Mouse (Mus musculus): ENCODE results near the gene Chn2.

The Chn2 gene

DNA sequence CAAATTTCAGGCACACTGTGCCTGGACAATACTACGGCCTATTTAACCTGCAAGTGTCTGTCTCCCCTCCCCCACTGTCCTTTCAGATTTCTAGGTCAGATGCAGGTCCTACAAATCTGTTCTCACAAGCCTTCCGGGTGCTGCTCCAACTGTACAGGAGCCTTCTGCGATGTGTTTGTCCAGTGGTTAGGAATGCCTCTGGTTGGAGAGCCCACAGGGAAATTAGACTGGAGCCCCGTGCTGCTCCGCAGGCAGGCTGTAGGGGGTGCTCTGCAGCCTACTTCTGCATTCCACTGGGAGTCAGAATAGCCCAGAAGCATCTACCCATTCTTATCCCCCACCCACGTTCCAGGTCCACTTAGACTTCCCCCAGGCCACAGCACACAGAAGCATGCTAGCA lies 215.4 kb downstream of the Chn2 start:
- DNase-seq: peak; percentile 40

DNA sequence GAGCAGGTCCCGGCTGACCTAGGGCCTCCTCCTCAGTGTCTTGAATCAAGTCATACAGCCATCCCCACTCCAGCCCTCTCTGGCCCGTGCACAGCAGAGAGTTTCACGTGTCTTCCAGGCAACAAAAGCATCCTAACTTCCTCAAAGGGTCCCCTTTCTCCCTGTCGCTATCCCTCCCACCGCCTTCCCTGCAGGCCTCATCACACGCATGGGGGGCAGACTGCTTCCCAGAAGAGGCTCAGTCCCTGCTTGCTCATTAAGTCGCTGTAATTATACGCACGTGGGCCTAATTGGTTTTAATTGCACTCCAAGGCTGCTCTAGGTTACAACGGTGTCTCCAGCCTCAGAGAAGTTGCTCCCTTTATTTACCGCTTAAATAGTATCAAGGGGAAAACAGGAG lies 216.0 kb downstream of the Chn2 start:
- DNase-seq: no peak

GRCm38 (mm10) chr6:54256397-54256796 lies 217.0 kb downstream of the Chn2 start:
- DNase-seq: no peak

DNA sequence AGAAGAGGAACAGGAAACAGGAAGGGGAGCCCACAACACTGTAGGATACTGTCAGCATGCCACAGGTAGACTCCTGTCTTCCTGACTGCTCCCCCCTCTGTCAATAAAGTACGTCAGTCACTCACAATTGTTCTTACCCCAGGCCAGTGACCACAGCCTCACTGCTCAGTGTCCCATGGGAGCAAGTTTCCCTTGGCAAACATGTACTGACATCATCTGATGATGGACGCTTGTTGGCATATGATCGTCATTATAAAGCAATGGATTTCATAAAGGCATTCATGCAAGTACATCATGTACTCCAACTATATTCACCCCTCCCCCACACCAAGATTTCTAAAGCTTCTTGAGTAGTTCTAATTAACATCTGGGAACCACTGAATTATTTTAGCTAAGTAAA lies 218.2 kb downstream of the Chn2 start:
- no peak for DNase-seq

DNA sequence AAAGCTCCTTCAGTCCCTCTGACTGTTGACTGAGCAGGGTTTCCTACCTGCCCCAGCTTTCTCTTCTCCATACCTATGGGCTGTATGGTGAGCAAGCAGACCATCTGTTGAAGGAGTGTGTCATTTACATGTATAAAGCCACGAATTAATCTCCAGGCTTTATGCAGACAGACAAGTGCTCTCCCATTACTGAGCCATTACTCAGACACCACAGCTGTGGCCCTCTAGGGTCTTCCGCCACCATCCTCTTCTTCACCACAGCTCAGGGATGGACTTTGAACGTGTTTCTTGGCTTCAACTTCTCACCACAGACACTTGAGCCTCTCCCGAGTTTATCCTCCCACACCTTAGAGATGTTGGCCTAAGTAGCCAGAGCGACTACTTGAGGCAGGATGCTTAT lies 219.1 kb downstream of the Chn2 start:
- DNase-seq: no peak

DNA sequence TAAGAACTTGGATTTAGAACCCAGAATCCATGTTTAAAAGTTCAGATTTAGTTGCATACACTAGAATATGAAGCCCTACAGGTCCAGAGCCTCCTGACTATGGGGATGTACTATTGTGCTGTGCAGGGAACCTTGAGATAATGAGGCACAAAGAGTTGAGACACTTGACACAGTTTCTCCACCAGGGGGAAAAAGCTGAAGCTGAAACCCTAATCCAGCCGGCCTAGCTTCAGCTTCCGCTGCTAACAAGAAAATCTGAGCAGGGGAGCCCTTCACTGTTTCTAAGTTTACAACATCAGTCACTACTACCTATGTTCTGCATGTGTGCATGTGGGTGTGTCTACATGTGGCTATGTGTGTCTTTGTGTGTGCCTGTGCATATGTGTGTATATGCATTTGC lies 223.4 kb downstream of the Chn2 start:
- no peak for DNase-seq

DNA sequence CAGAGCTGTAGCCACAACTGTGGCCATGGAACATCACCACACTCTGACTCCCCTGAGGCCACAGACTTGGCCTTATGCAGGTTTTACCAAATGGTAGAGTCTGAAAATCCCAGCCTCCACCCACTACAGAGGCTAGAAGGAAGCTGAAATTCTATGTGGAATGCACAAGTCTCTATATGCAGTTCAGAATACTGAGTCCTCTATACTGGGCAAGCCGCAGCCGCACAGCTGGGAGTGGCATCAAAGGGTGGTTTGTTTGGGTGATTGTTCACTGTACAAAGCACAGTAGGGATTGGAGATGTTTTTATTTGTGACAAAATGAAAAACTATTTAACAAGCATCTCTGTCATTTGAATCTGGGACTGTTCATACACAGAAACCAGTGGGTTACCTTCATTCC lies 224.5 kb downstream of the Chn2 start:
- no peak for DNase-seq

GRCm38 (mm10) chr6:54264537-54264936 lies 225.2 kb downstream of the Chn2 start:
- DNase-seq: no peak

DNA sequence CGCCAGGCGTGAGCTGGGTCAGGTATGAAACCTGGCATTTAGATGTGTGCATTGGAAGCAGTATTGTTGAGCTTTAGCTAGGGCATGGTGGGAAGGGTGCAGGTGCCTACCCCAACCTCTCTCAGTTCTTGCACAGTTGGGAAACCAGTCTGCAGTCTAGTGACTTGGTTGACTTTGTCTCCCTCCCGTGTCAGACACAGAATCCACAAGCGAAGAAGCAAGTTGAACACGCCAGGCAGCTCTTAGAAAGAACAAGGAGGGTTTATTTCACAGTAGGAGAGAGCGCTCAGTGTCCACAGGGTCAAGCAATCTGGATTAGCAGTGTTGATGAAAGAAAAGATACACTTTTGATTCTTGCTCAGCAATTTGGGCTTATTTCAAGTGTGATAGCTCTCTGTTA lies 226.0 kb downstream of the Chn2 start:
- DNase-seq: no peak

GRCm38 (mm10) chr6:54272556-54273378 lies 233.4 kb downstream of the Chn2 start:
- no peak for DNase-seq

DNA sequence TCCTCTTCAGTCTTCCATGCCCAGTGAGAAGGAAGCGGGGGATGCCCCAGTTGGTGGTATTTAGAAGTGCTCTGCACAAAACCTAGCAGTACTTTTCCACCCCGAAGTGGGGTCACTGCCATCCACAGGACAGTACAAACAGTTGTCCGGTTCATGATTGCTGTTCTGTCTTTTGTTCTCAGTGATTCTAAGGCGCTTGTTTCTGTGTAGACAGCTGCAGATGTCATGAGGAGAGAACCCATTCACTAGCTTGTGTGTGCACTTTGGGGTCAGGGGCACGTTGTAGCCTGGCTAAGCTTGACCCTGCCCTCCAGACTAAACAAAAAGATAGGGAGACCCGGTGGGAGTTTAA lies 234.0 kb downstream of the Chn2 start:
- DNase-seq: no peak

GRCm38 (mm10) chr6:54277234-54277633 lies 237.9 kb downstream of the Chn2 start:
- DNase-seq: no peak

GRCm38 (mm10) chr6:54277828-54278227 lies 238.5 kb downstream of the Chn2 start:
- no peak for DNase-seq

GRCm38 (mm10) chr6:54278613-54279012 lies 239.3 kb downstream of the Chn2 start:
- DNase-seq: no peak

- no peak for DNase-seq
Measured at GRCm38 (mm10) chr6:54279391-54279790, 240.0 kb downstream of the Chn2 start.

DNA sequence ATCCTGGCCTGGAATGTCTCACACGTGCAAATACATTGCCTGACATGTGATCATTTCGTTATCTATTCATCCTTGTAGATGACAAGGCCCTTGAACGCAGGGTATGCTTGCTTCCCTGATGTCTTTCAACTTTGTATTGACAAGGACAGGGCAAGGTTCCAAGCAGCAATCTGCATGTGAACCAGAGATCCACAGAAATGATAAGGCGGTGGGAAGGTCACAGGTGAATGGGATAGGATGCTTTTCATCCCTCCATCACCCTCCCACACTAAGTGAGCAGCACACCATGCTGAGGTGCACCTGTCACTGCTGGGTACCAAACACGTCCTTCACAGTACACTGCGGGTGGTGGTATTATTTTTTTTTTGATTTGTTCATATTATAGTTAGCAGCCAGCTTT lies 240.9 kb downstream of the Chn2 start:
- DNase-seq: no peak

- no peak for DNase-seq
Measured at GRCm38 (mm10) chr6:54283299-54283698, 243.9 kb downstream of the Chn2 start.

DNA sequence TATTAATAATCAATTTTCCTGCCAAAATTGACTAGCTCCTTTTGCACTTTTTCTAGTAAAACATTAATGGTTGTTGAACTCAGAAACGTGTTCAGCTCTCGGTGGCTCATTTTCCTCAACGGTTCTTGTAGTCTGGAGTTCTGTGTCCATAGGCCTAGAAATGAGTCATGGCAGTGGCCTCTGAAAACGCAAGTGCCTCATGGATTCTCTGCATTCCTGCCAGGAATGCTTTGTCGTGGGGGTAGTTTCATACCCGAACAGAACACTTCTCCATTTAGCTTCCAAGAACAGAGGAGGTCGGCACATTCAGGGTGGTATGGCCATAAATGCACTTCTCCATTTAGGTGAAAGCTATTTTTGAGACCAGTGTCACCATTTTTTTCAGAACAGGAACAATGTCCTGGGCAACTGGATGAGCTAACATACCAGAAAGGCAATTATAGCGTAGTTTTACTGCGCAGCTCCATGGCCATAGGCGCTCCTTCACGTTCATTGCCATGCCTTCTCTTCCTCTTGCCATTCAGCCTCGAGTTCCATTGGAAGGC lies 244.9 kb downstream of the Chn2 start:
- DNase-seq: no peak

GRCm38 (mm10) chr6:54286813-54287212 lies 247.5 kb downstream of the Chn2 start:
- no peak for DNase-seq

- DNase-seq: no peak
Measured at GRCm38 (mm10) chr6:54289774-54290500, 250.6 kb downstream of the Chn2 start.

DNA sequence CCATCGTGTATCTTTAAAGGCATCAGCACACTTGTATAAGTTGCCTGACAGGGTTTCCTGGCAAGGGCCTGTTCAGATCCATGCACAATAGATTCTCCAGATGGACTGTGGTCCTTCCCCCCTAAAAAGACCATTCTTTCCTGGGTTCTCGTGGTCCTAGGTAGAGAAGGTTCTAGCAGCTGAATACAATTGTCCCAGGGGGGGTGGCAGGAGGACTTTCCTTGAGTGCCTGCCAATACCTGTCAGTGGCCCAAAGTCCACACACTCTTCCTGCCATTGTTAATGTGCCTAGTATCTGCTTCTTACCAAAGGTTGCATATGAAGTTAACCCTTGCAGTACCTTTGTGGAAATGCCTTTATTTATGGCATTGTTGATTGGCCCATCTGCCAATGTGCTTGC lies 257.9 kb downstream of the Chn2 start:
- no peak for DNase-seq

GRCm38 (mm10) chr6:54299417-54299816 lies 260.1 kb downstream of the Chn2 start:
- no peak for DNase-seq

GRCm38 (mm10) chr6:54305777-54306176 lies 266.4 kb downstream of the Chn2 start:
- no peak for DNase-seq

GRCm38 (mm10) chr6:54313071-54313470 lies 273.7 kb downstream of the Chn2 start:
- DNase-seq: no peak

All from cerebellum, adult 8-10 months (tissue).